Mouse (Mus musculus): ENCODE data around the gene Hivep3.

- TF ChIP-seq CTCF (IDR thresholded peaks at IDR 0.05; ENCODE audit: borderline replicate concordance, control insufficient read depth, extremely low read depth, insufficient read depth, low read length, poor library complexity) (no peak), POLR2A (IDR thresholded peaks at IDR 0.05; ENCODE audit: control insufficient read depth, extremely low read depth, insufficient read depth, low read length, poor library complexity) (no peak)
Observed at GRCm38 (mm10) chr4:119886621-119887020, 153.0 kb downstream of the Hivep3 start.

All from thymus, adult 2 months (tissue).